Mouse (Mus musculus): ENCODE results near the gene Cyp11a1. TPM values are rescaled to one million over a fixed set of nuclear protein-coding genes. Genes with fewer than 3 reads are reported as not detected.

Cyp11a1 gene
- total RNA-seq, 1 experiment from 2014 or later = not detected

DNA sequence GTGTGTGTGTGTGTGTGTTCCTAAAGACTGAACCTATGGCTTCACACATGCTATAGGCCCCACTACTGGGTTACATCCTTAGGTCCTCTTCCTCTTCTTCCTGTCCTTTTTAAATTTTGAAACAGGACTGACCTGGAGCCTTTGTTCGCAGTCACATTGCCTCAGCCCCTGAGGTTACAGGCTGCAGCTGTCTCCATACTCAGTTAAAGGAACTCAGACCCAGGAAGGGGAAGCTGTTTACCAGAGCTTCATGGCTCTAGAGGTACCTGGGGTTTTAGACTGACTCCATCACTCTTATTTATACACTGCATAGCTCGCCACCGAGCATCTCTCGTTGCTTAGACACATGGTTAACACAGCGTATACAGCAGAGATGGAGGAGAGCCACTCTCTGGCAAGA, 34.8 kb upstream of the Cyp11a1 start:
- ATAC-seq (replicated peaks; ENCODE audit: low read depth, poor library complexity, severe bottlenecking) = peak; percentile 49

DNA sequence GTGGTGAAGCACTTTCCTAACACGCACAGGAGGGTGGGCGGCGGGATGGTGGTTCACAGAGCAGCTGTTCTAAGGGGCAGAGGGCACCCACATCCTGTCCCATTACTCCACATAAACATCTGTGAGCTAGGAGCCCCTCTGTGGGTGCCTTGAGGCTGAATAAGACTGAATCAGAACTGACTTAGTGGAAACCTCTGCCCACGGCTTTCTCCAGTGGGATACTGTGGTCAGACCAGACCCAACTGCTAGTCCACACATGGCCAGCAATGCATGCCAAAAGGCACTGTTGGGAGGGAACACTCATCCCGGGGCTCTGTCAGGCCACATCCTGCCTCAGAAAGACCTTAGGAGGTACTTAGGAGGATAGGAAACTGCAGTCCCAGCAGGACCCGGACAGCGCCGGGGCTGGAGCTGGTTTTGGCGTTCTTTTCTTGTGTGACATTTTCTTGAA, 34.0 kb upstream of the Cyp11a1 start:
- ATAC-seq (replicated peaks; ENCODE audit: low read depth, poor library complexity, severe bottlenecking) = no peak

DNA sequence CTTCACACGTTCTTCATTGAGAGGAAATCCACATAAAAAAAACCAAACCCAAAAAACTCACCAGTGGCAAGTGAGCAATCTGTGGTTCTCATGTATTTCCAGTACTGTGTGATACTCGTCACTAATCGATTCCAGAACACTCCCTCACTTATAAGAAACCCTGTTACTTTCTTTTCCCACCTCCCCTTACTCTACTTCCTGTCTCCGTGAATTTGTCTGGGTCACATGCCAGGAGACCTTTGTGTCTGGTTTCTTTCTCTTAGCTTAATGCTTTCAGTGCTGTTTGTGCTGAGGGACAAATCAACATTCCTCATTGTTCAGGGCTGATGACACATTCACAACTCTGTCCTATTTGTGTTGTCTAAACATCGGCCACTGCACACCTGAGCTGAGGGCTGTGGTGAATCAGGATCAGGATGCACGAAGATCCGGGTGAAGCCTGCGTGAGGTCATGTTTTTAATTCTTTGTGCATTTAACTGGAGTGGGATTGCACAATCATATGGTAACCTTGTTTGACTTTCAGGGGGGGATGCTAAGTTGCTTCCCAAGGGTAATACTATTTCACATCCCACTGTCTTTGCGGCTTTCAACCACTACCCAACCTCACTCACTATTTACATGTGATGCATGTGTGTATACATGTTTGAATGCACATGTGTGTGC, 33.3 kb upstream of the Cyp11a1 start:
- no peak for ATAC-seq (replicated peaks; ENCODE audit: low read depth, poor library complexity, severe bottlenecking)

DNA sequence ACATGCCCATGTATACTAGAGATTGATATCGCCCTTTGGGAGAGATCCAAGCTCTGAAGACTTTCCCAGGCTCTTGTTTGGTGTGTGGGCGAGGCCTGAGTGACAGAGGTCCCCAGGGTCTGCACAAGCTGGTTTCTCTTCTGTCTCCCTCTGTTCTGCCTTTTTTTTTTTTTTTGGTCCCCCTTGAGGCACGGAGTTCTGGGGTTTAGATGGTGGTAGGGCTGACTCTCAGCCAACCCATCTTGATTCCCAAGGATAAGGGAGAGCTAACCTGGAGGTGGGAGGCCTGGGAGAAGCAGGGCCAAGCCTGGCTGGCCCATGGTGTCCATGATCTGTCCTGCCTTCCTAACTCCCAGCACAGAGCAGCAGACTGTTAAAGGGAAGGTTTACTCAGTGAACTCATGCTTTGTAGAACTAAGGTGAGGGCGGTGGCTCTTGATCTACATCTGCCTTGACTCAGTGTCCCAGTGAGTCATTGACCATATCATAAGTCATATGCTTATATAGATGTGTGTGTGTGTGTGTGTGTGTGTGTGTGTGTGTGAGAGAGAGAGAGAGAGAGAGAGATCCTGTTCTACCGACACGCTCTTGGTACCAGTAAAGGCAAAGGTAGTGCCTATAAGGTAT, 32.7 kb upstream of the Cyp11a1 start:
- ATAC-seq (replicated peaks; ENCODE audit: low read depth, poor library complexity, severe bottlenecking) = no peak

DNA sequence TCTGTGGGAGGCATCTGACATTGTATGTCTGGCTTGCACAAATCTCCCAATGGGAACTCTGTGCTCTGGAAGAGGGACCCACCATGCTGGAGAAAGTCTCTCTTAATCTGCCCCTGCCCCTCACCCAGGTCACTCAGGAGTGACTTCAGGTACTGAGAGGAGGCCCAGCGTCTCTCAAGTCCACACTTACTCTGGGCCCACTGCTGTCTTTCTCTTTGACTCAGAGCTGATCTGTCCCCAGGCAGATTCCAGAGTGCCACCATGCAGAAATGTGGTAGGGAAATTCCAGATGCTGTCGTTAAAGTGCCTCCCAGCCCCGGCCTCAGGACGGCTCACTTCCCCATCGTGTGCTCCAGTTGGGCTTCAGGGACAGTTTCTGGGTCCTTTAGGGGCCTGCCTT, 32.0 kb upstream of the Cyp11a1 start:
- 0 out of 2 replicates have a peak, but pooled peaks have one; percentile 29 for ATAC-seq (replicated peaks; ENCODE audit: low read depth, poor library complexity, severe bottlenecking)

DNA sequence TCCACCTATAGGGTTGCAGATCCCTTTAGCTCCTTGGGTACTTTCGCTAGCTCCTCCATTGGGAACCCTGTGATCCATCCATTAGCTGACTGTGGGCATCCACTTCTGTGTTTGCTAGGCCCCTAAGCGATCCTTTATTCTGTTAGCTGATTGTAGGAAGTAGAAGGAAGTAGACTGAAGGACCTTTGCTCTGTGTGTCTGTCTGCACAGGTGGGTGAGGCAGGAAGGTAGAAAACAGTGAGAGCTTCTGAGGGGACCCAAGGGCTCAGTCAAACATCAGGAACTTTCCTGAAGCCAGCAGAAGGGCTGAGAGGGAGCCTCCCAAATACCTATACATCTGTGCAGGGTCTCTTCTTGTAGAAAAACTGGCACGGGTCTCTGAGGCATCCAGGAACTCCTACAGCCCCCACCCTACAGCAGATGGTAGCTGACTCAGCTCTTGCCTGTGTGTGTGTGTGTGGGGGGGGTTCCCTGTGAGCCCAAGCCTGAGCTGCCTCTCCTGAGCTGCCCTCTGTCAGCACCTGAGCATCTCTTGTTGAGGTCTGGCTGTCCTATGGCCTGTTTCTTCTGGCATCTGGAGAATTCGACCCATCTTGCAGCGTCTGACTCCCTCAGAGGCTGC, 30.9 kb upstream of the Cyp11a1 start:
- no peak for ATAC-seq (replicated peaks; ENCODE audit: low read depth, poor library complexity, severe bottlenecking)

DNA sequence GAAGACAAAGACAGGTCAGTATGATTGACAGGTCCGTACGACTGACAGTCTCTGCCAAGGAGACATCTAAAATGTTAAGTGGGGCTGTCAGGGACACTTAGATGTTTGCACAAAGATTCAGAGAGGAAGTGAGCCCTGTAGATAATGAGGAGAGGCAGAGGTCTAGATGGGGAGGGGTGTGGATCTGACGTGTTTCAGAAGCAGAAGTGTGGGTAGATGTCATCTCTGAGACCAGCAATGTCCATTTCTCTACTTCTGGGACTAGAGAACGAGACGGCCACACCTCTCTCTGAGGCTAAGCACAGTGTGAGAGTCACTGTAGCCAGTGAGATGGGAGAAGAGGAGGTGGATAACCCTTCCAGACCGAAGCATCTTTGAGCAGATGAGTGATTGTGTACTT, 28.2 kb upstream of the Cyp11a1 start:
- peak; percentile 64 for ATAC-seq (replicated peaks; ENCODE audit: low read depth, poor library complexity, severe bottlenecking)

DNA sequence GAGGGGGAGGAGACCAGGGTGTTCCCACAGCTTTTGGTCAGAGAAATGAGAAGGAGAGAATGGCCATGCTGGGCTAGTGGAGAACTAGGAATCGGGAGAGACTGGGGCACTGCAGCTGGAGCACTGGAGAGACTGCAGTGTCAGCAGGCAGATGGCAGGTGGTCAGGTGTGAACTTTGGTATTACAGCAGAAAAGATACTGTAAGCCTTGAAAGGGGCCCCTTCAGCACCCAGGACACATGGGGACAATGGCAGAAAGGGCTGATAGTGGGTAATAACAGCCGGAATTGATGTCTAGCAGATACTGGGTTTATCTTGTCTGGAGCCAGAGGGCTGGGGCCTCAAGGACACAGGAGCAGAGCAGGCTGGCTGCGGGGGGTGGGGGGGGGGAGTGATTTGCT, 27.4 kb upstream of the Cyp11a1 start:
- no peak for ATAC-seq (replicated peaks; ENCODE audit: low read depth, poor library complexity, severe bottlenecking)

DNA sequence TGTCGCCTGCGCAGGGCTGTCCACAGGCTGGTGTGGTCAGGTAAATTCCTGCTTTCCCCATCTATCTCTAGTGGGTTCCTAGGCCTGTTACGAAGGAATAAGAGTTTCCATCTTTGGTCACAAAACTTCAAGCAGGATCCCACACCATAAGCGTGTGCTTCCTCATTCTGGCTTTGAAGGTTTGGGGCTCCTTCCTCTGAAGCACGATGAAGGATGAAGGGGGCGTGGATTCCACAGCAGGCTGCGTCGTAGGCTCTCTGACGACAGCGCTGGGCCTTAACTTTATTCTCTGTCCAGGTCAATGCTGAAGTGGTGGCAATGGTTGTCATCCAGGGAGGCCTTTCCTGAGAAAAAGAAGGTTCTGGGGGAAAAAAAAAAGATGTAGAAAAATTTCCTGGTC, 25.6 kb upstream of the Cyp11a1 start:
- ATAC-seq (replicated peaks; ENCODE audit: low read depth, poor library complexity, severe bottlenecking) = peak; percentile 92

DNA sequence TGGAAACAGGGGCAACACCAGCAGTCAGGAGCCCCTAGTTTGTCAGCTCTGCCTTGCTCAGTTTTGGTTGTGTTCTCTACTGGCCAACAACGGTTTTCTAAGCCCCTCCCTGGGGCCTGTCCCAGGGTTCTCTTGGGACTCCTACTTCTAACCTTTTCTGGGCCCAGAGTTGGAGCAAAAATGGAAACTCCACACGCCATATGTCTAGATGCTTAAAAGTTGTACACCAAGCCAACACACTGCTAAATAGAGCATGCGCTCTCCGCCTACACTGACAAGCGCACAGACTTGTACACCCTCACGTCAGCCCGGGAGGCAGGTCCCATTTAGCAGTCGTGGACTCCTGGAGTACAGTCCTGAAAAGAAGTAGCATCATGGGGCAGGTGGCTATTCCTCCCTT, 20.9 kb upstream of the Cyp11a1 start:
- ATAC-seq (replicated peaks; ENCODE audit: low read depth, poor library complexity, severe bottlenecking) = no peak

DNA sequence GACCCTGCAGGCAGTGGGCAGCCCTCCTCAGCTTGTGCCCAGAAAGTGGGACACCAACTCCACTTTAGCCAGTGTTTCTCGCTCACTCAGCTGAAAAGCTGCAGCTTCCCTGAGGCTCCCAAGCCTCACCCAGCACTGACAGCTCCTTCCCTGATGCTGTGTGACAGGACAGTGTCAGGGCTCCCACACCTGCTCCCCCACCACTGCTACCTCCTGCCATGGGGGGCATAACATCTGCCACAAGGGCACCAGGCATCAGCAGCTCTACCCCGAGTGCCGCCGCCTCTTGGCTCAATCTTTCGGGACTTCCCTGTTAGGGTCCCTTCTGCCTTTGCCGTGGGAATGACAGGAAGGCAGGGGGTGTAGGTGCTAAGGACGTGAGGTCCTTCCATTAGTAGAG, 19.9 kb upstream of the Cyp11a1 start:
- no peak for ATAC-seq (replicated peaks; ENCODE audit: low read depth, poor library complexity, severe bottlenecking)

DNA sequence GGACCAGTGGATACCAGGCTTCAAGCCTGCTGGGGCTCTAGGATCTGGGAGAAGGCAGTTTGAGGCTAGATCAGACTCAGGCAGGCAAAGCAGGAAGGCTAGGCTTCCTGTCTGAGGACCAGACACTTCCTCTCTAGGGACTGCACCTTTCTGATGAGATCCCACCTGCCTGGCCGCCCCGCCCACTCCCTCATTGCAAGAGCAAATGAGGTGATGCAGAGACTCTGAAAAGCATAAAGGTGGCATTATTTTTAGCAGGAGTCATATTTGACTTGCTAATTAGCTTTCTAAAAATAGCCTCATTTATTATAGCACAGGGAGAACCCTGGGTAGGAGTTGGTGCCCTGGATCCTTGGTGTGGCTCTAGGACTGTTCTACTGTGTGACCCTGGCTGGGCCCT, 18.1 kb upstream of the Cyp11a1 start:
- ATAC-seq (replicated peaks; ENCODE audit: low read depth, poor library complexity, severe bottlenecking) = no peak

DNA sequence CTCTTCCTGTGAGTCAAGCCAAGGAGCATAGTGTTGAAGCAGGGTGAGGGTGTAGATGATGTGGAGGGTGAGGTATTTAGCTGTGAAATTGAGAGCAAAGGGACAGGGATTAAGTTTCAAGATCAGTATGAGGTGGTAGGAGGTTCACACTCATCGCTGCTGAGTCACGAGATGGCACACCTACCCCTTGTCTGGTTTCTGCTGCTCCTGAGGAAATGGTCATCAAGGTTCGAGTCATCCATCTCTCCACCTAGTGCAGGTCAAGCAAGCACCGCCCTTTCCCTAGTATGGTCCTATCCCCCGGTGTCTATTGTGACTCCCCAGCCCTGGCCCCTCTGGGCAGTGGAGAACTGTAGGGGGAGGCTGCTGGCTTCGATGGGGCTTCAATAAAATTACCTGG, 16.9 kb upstream of the Cyp11a1 start:
- ATAC-seq (replicated peaks; ENCODE audit: low read depth, poor library complexity, severe bottlenecking) = no peak

DNA sequence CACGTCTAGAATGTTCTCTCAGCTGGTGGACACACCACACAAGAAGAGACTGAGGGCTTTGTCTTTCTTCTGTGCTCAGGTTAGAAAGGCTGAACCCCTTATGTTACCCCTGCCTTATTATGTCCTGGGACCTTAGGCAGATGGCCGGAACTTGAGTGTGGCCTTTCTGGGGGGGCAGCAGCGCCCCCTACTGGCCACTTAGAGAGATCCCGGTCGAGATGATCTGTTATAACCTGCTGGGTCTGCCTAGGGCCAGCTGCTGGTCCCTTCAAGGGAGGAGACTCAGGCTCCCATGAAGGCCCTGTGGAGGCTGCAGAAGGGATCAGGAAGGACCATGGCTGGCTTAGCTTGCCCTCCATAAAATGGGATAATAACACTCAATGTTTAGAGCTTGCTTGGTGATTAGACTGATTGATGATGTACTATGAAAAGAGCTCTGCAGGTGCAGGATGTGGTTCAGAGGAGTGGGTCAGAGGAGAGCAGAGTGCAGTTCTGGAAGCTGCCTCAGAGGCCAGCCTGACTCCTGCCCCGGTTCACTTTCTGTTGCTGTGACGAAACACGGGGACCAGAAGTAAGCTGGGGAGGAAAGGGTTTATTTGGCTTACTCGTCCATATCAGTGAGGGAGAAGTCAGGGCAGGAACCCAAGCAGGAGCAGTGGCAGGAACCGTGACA, 15.6 kb upstream of the Cyp11a1 start:
- peak; percentile 50; the same call in 1 of the 2 replicates for ATAC-seq (replicated peaks; ENCODE audit: low read depth, poor library complexity, severe bottlenecking)

DNA sequence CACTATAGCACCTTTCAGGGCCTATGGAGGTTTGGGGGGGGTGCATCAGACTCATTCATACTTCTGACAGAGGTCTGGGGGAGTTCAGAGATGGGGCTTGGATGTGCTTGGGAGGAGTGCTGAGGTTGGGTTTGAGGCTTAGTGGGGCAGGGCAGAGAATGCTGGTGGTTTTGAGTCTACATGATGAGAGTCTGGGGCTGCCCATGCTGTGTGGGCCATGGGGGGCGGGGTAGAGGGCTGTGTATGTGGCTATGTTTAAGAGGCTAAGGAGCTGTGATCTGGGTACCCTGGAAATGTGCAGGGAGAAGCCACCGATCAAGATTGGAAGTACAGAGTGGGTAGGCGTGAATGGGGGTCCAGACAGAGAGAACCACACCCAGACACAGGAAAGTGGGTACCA, 14.2 kb upstream of the Cyp11a1 start:
- no peak for ATAC-seq (replicated peaks; ENCODE audit: low read depth, poor library complexity, severe bottlenecking)

DNA sequence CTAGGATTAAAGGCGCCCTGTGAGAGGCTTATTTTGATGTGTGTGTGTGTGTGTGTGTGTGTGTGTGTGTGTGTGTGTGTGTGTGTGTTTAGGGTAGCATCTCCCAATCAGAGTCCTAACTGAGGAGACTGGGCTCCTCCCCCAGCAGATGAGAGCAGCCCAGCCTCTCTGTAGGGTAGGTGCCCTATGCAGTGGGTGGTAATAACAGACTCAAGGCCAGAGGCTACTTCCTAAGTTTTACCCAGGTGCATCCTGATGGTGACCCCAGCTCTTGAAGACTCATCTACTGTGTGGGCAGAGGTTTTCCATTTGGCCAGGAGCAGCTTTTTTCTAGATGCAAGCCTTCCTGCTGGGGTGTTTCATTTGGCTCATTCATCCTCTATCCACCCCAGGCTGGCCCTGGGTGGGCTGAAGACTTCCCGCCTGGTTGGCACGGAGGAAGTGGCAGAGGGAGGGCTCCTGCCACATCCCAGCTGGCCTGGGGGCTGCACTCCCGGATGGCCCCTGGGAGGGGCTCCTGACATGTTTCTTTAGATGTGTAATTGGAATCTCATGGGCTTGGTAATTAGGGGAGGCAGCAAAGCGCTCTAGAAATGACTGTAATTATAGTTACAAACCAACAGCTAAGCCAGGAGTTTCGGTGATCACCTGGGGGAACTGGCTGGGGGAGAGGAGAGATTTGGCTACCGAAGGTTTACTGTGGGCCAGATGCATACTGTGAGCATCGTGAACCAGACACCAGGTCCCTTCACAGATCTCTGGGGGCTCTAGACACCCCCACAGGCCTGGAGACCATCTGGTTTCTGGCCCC, 13.2 kb upstream of the Cyp11a1 start:
- peak; percentile 36 for ATAC-seq (replicated peaks; ENCODE audit: low read depth, poor library complexity, severe bottlenecking)

DNA sequence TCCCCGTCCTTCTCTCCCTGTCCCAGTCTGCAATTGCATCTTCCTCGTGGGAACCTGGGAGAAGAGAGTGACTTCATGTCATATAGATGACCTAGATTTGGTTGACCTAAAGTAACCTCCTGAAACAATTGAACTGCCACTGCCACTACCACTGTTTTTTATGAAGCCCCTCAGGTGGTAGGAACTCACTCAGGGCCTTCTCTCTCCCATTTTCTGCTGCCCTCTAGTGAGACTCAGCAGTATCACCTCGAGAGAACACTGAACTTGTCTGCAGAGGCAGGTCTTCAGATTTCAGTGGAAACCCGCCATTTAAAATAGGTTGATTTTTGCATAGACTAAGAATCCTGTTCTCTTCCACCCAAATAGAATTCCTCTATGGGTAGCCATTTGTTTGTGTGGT, 10.9 kb upstream of the Cyp11a1 start:
- no peak for ATAC-seq (replicated peaks; ENCODE audit: low read depth, poor library complexity, severe bottlenecking)

DNA sequence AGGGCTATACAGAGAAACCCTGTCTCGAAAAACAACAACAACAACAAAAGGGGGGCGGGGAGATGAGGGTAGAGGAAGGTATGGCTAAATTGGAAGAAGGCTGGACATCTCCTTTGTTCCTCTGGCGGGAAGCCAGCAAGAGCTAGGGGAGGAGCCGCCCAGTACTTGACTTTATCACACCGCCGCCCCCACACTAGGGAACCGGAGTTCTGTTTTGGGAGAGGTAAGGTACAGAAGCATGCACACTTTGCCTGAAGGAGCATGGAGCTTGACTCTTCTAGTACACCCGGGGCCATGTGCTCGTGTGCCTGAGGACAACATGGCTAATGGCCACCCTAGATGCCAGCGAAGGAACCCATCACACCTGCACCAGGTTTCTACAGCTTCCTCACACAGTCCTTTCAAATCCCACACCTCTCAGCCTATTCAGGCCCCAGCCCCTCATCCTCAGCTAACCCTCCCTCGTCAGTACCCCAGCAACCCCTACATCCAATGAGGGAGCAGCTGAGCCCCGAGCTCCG, 8.6 kb upstream of the Cyp11a1 start:
- ATAC-seq (replicated peaks; ENCODE audit: low read depth, poor library complexity, severe bottlenecking) = no peak

DNA sequence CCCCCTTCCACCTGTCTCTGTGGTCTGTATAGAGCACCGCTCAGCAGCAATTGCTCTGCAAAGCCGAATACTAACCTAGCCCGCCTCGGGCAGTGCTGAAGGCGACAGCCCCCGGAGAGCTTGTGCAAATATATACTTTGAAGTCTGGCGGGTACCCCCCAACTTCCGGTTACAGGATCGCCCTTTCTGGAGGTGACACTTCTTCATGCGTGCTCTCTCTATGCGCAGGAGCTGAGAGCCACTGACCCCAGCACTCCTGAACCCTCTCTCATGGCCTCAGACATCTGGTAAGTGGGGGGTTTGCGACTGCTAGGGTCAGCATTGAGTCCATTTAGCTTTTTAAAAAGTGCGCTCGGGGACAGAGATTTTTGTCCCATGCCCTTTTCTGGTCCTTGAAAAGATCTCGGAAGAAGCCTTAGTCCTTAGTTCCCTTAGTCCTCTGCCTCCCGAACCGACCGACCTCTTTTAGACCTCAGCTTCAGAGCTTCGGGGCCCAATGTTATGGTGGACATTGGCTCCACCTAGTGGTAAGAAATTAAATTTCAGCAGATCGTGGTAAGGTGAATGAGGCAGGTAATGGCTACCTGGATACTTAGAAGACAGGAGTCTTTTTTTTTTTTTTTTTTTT, 8.1 kb upstream of the Cyp11a1 start:
- ATAC-seq (replicated peaks; ENCODE audit: low read depth, poor library complexity, severe bottlenecking) = peak; percentile 88

DNA sequence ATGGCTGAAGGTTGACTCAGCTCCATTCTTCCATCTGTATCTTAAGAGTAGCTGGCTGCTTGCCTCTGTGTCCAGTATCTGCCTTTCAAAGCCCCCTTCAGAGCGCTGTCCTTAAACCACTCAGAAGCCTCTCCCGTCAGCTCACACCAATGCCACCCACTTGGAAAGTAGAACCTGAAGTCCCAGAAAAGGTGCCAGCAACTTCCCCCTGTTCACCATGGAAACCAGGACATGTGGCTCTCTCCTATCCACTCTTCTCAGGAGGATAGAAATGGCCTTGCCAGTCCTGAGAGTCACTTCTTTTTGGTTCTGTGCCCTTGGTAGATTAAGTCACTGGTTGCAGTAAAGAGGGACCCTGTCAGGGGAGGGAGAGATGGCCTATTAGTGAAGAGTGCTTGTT, 7.5 kb upstream of the Cyp11a1 start:
- ATAC-seq (replicated peaks; ENCODE audit: low read depth, poor library complexity, severe bottlenecking) = no peak
